Mouse (Mus musculus) embryonic facial prominence, embryonic 11.5 days (tissue): ENCODE measurements at regions not wholly inside any gene's neighbourhood (a gene's known extent, or its start where the extent isn't known, plus 50 kb on each side); places are given as distances from the start of the nearest gene placed in this dataset.
A peak's percentile ranks its signal among the peaks of the same experiment; 100 is the strongest.

ENCODE experiments used
- ATAC-seq: fragments of 200-750 bp; cut with Nextera tagmentation; replicated peaks from 2 replicates; pipeline ENCODE4 v1.8.0; 2017; ENCODE audit warnings: low read depth; ENCODE audit not compliant: insufficient number of reproducible peaks, low FRiP score, low TSS enrichment
- DNase-seq: peaks from one replicate; pipeline ENCODE4 v3.0.0-alpha.2; 2015; ENCODE audit warnings: low spot score
- H3K27ac ChIP-seq: fragments of 300-500 bp; sonication (generic); replicated peaks from 2 replicates; pipeline ENCODE4 v1.5.1; 2014; ENCODE audit warnings: mild to moderate bottlenecking, low read depth, low read length, control low read depth
- H3K27me3 ChIP-seq: fragments of 300-500 bp; sonication (generic); 2 replicates; pipeline ENCODE4 v1.6.1; 2014; ENCODE audit warnings: mild to moderate bottlenecking, low read length, moderate library complexity, mixed read lengths; ENCODE audit not compliant: control insufficient read depth, insufficient read depth
- H3K36me3 ChIP-seq: fragments of 300-500 bp; sonication (generic); replicated peaks from 2 replicates; pipeline ENCODE4 v1.6.1; 2014; ENCODE audit warnings: low read depth, mild to moderate bottlenecking, low read length, moderate library complexity, mixed read lengths; ENCODE audit not compliant: control insufficient read depth, insufficient read depth
- H3K4me1 ChIP-seq: fragments of 300-500 bp; sonication (generic); 2 replicates; pipeline ENCODE4 v1.6.1; 2014; ENCODE audit warnings: low read length, mixed read lengths; ENCODE audit not compliant: control insufficient read depth, insufficient read depth
- H3K4me2 ChIP-seq: fragments of 300-500 bp; sonication (generic); 2 replicates; pipeline ENCODE4 v1.6.1; 2014; ENCODE audit warnings: low read depth, mild to moderate bottlenecking, control low read depth, low read length, moderate library complexity
- H3K4me3 ChIP-seq: fragments of 300-500 bp; sonication (generic); 2 replicates; pipeline ENCODE4 v1.5.1; 2014; ENCODE audit warnings: low read depth, low read length, control low read depth
- H3K9ac ChIP-seq: fragments of 300-500 bp; sonication (generic); replicated peaks from 2 replicates; pipeline ENCODE4 v1.6.1; 2014; ENCODE audit warnings: mild to moderate bottlenecking, control low read depth, low read length
- H3K9me3 ChIP-seq: fragments of 300-500 bp; sonication (generic); replicated peaks from 2 replicates; pipeline ENCODE4 v1.6.1; 2016; ENCODE audit warnings: mild to moderate bottlenecking, low read length, inconsistent platforms, mixed read lengths; ENCODE audit not compliant: control insufficient read depth
- WGBS: fragments of 180-500 bp; shearing (Covaris S2); extraction: QIAGEN DNeasy Blood & Tissue Kit; methylation state at CpG from one replicate; pipeline ENCODE4 v1.1.7; 2014; 5-methylcytosine and 5-hydroxymethylcytosine counted together

DNA sequence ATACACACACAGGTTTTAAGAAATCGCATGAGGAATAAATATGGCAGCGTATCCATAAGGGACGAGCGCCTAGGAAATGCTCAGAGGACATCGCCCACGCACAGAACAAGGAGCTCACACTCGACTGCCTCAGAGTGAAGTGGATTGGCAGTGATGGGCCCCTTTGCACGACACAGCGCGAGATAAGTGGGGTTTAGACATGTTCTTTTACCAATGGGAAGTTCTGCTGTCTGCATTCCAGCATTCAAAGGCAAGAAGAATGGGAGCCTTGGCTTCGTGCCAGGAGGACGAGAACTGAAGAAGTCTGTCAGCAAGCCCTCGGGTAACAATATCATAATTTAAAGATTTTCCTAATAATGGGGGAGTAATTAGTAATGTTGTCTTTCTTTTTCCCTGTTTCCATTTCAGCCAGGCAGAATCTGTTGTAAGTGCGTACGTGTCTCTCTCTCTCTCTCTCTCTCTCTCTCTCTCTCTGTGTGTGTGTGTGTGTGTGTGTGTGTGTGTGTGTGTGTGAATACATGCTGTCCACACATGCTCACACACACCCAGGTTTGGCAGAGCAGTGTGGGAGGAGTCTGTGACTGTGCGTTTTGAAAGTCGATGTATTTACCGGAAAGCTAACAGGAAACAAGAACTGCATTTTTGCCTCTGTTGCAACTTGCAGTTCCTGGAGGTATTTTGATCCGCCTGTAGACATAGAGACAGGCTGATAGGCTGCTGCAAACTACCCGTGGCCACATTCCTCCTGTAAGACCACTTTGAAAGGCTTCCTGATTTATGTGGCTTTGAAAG is 477.2 kb upstream of the 3110018I06Rik start:
- H3K4me1 ChIP-seq = no peaks in the 10 kb centered on the region
- H3K9ac ChIP-seq = no peak overlapping the region
- ATAC-seq (no peak), DNase-seq (peak; percentile 33)
- 0 out of 2 replicates have a peak overlapping the region, but pooled peaks have one; percentile 8 for H3K27ac ChIP-seq
- H3K36me3 ChIP-seq = no peaks in the 10 kb centered on the region
- no peak overlapping the region for H3K4me2 ChIP-seq
- no peaks in the 10 kb centered on the region for H3K9me3 ChIP-seq
- no peak overlapping the region for H3K4me3 ChIP-seq
- H3K27me3 ChIP-seq = no peaks in the 10 kb centered on the region
- 75% methylated on average over 20 of the region's 20 CpGs for WGBS

DNA sequence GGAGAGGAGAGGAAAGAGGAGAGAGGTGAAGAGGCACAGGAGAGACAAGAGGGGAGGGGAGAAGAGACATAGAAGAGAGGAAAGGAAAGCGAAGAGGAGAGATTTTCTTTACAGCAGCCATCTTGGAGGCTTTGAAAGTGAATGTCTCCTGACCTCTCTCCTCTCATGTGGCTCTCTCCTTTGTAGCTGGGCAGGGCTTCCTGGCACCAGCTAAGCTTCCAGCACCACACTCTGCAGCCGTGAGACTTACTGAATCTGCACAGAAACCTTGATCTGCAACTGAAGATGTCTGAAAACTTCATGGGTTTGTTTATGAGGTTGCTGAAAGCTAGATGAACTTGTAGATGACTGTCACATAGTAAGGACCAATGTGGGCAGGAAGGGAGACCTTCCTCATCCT is 471.6 kb upstream of the 3110018I06Rik start:
- Histone ChIP-seq H3K9ac (no peak overlapping the region), H3K27me3 (no peaks in the 10 kb centered on the region), H3K4me1 (no peaks in the 10 kb centered on the region), H3K4me3 (no peak overlapping the region), H3K9me3 (no peaks in the 10 kb centered on the region), H3K27ac (no peak overlapping the region), H3K36me3 (no peaks in the 10 kb centered on the region), H3K4me2 (no peak overlapping the region)
- WGBS = 82% methylated on average over 2 of the region's 2 CpGs
- DNase-seq (no peak), ATAC-seq (no peak)

DNA sequence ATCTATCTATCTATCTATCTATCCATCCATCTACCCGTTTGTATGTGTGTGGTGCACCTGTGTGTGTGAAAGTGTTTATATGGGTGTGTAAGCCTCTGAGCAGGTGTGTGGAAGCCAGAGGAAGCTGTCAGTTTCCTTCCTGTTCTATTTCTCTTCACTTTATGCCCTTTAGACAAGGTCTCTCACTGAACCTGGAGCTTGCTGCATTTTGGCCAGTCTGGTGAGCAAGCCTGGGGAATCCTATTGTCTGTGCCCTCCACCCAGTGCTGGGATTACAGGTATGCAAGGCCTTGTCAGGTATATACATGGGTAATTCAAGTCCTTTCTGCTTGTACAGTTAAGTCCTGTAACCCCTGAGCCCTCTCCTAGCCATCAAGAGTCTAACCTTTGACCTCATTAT is 466.6 kb upstream of the 3110018I06Rik start:
- Histone ChIP-seq H3K27ac (no peak overlapping the region), H3K36me3 (no peaks in the 10 kb centered on the region), H3K4me3 (no peak overlapping the region), H3K4me2 (no peak overlapping the region), H3K9me3 (no peaks in the 10 kb centered on the region), H3K4me1 (no peaks in the 10 kb centered on the region), H3K9ac (no peak overlapping the region), H3K27me3 (no peaks in the 10 kb centered on the region)
- ATAC-seq (no peak), DNase-seq (no peak)
- WGBS = 92% methylated on average over 1 of the region's 1 CpGs

GRCm38 (mm10) chr12:107026821-107027220 is 461.6 kb upstream of the 3110018I06Rik start:
- DNase-seq (peak; percentile 53), ATAC-seq (no peak)
- H3K4me2 ChIP-seq = no peak overlapping the region
- H3K4me3 ChIP-seq = no peak overlapping the region
- H3K9ac ChIP-seq = no peak overlapping the region
- H3K36me3 ChIP-seq = no peaks in the 10 kb centered on the region
- WGBS = 45% methylated on average over 5 of the region's 5 CpGs
- no peaks in the 10 kb centered on the region for H3K27me3 ChIP-seq
- H3K27ac ChIP-seq = no peak overlapping the region
- H3K9me3 ChIP-seq = no peaks in the 10 kb centered on the region
- no peaks in the 10 kb centered on the region for H3K4me1 ChIP-seq

DNA sequence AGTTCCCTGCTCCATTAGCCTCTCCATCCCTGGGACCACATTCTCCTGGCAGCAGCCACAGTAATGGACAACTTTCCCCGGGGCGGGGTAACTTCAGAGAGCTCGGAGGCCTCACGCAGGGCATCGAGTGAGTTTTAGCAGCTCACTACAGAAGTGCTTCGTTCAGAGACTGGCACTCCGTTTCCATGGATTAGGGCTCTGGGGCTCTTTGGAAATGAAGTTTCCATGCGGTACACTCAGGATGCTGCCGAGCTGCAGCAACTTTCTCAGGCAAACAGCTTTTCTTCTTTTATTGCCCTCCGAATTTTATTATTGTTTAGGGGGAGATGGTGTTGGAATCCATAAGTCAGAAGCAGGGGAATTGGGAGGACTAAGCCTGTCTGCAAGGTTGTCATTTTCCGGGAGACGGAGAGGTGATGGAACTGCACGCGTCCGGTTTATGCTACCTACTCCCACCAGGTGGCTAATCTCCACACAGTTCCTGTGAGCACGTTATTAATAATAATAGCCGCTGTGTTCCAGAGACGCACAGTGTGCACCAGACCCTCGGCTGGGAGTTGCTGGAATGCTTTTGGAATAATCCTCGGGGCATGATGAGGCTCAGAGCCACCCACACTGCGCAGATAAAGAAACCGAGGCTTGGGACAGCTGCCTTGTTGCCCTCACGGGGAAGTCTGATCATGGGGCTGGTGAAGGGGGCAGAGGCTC is 460.4 kb upstream of the 3110018I06Rik start:
- DNase-seq = peak; percentile 44
- peak; percentile 39; the same call in 1 of the 2 replicates for ATAC-seq
- Histone ChIP-seq H3K4me2 (no peak overlapping the region), H3K9me3 (no peaks in the 10 kb centered on the region), H3K27ac (no peak overlapping the region), H3K27me3 (no peaks in the 10 kb centered on the region), H3K36me3 (no peaks in the 10 kb centered on the region), H3K9ac (no peak overlapping the region), H3K4me1 (no peaks in the 10 kb centered on the region), H3K4me3 (no peak overlapping the region)
- WGBS = 43% methylated on average over 23 of the region's 23 CpGs

- no peak overlapping the region for H3K9ac ChIP-seq
- DNase-seq (peak; percentile 68), ATAC-seq (no peak)
- H3K36me3 ChIP-seq = no peaks in the 10 kb centered on the region
- H3K27me3 ChIP-seq = no peaks in the 10 kb centered on the region
- H3K4me3 ChIP-seq = no peak overlapping the region
- H3K4me2 ChIP-seq = no peak overlapping the region
- H3K4me1 ChIP-seq = no peaks in the 10 kb centered on the region
- no peaks in the 10 kb centered on the region for H3K9me3 ChIP-seq
- no peak overlapping the region for H3K27ac ChIP-seq
- WGBS = 19% methylated on average over 1 of the region's 1 CpGs
Measured at GRCm38 (mm10) chr12:107028985-107029384, 459.4 kb upstream of the 3110018I06Rik start.

GRCm38 (mm10) chr12:107036357-107036756 is 452.1 kb upstream of the 3110018I06Rik start:
- 69% methylated on average over 6 of the region's 6 CpGs for WGBS
- Histone ChIP-seq H3K36me3 (no peaks in the 10 kb centered on the region), H3K27ac (no peak overlapping the region), H3K4me1 (no peaks in the 10 kb centered on the region), H3K9me3 (no peaks in the 10 kb centered on the region), H3K4me3 (no peak overlapping the region), H3K4me2 (no peak overlapping the region), H3K27me3 (no peaks in the 10 kb centered on the region), H3K9ac (no peak overlapping the region)
- DNase-seq = no peak
- ATAC-seq = no peak
